Mouse (Mus musculus) ES-E14 (cell line): ENCODE measurements around the gene Pde4d.

Source experiments
- HCFC1 ChIP-seq: IDR thresholded peaks from 2 replicates; pipeline ENCODE4 v1.6.1; 2012; ENCODE audit warnings: low read length, inconsistent platforms, borderline replicate concordance; ENCODE audit not compliant: insufficient read depth
- MAFK ChIP-seq: IDR thresholded peaks from 2 replicates; pipeline ENCODE4 v1.6.1; 2014; ENCODE audit warnings: mild to moderate bottlenecking, low read depth, low read length, inconsistent platforms; ENCODE audit not compliant: insufficient read depth
- ZC3H11A ChIP-seq: IDR thresholded peaks from 2 replicates; pipeline ENCODE4 v1.6.1; 2012; ENCODE audit warnings: low read depth, mild to moderate bottlenecking, inconsistent platforms, low read length, borderline replicate concordance

GRCm38 (mm10) chr13:109641562-109641961 lies 1191.8 kb downstream of the Pde4d start:
- TF ChIP-seq HCFC1 (no peak), ZC3H11A (no peak), MAFK (no peak)
